Mouse (Mus musculus) NIH3T3 (cell line): ENCODE measurements around the gene Acvr1b.

Experiments
- DNase-seq: peaks from one replicate; pipeline ENCODE4 v3.0.0-alpha.2; 2012; ENCODE audit warnings: low read depth

Acvr1b gene

GRCm38 (mm10) chr15:101248029-101248710 is 74.3 kb downstream of the Acvr1b start:
- no peak for DNase-seq

GRCm38 (mm10) chr15:101250220-101250800 is 76.4 kb downstream of the Acvr1b start:
- DNase-seq = peak; percentile 52

GRCm38 (mm10) chr15:101251930-101252329 is 78.1 kb downstream of the Acvr1b start:
- DNase-seq = no peak

GRCm38 (mm10) chr15:101252614-101253013 is 78.7 kb downstream of the Acvr1b start:
- no peak for DNase-seq

- DNase-seq = no peak
Measured at GRCm38 (mm10) chr15:101253563-101253885, 79.7 kb downstream of the Acvr1b start.

GRCm38 (mm10) chr15:101253886-101254795 is 80.3 kb downstream of the Acvr1b start, which contains the start of gene Nr4a1:
Gene Nr4a1, plus strand, starts transcription at chr15:101254269.
- peak; percentile 88 for DNase-seq

- no peak for DNase-seq
Measured at GRCm38 (mm10) chr15:101255842-101256462, 82.1 kb downstream of the Acvr1b start.

GRCm38 (mm10) chr15:101256463-101257206 is 82.8 kb downstream of the Acvr1b start:
- DNase-seq = no peak

- no peak for DNase-seq
Measured at GRCm38 (mm10) chr15:101258420-101258819, 84.6 kb downstream of the Acvr1b start.

- no peak for DNase-seq
Measured at GRCm38 (mm10) chr15:101259922-101260321, 86.1 kb downstream of the Acvr1b start.

- no peak for DNase-seq
Measured at GRCm38 (mm10) chr15:101260387-101260786, 86.5 kb downstream of the Acvr1b start.

GRCm38 (mm10) chr15:101260874-101261622 is 87.2 kb downstream of the Acvr1b start:
- no peak for DNase-seq

GRCm38 (mm10) chr15:101262502-101262901 is 88.6 kb downstream of the Acvr1b start:
- DNase-seq = no peak
